In genomic region chr7:89499516-89500307, GRCm38 (mm10) we compare ENCODE assay signal across 7 mouse cellular contexts. TPM values are rescaled to one million over a fixed set of nuclear protein-coding genes. Genes with fewer than 3 reads are reported as not detected.
DNase-seq lines count a peak whose midpoint lies in the region; ATAC-seq and TF ChIP-seq lines count a peak whose summit lies in the region.

No protein-coding gene starts in this region.

- peak; percentile 90 for ATAC-seq in hindbrain, embryonic 16.5 days

- TF ChIP-seq CTCF in left cerebral cortex, adult 2 months (IDR thresholded peaks at IDR 0.05) = peak; percentile 86

- peak; percentile 68 to 93 for DNase-seq in adrenal gland, adult (ENCODE audit: inconsistent age in 2 of 2, low spot score in 1 of 2)
- DNase-seq in cerebellum, postnatal 14 days = peak; percentile 81 to 84
- DNase-seq in frontal cortex, postnatal 36 days (ENCODE audit: low spot score in 2 of 2) = peak; percentile 66 to 88
- peak; percentile 61 to 64 for DNase-seq in left cerebral cortex, adult 2 months (ENCODE audit: extremely low spot score in 1 of 2, low spot score in 2 of 2)
- DNase-seq in lung, postnatal 36 days = peak; percentile 71
- peak; percentile 80 to 81 for DNase-seq in right cerebral cortex, adult 2 months (ENCODE audit: low spot score in 2 of 2)

- H3K36me3 ChIP-seq in hindbrain, embryonic 16.5 days (ENCODE audit: control insufficient read depth, insufficient read depth, low read length) = no peaks in the 10 kb centered on the region

- H3K4me1 ChIP-seq in hindbrain, embryonic 16.5 days (ENCODE audit: control insufficient read depth, insufficient read depth, low read depth, low read length) = peaks cover 13% of the 10 kb centered on the region

- WGBS in hindbrain, embryonic 16.5 days = 22% methylated on average over 17 of the region's 17 CpGs

- 0 out of 2 replicates have a peak overlapping the region, but pooled peaks have one; percentile 10 for H3K4me3 ChIP-seq in hindbrain, embryonic 16.5 days (ENCODE audit: low read length)
- H3K4me3 ChIP-seq in left cerebral cortex, adult 2 months = peak overlapping the region; percentile 40

- H3K4me2 ChIP-seq in hindbrain, embryonic 16.5 days (ENCODE audit: low read length) = peak overlapping the region; percentile 47

- no peaks in the 10 kb centered on the region for H3K9me3 ChIP-seq in hindbrain, embryonic 16.5 days (ENCODE audit: control insufficient read depth, low read length)

- H3K27me3 ChIP-seq in hindbrain, embryonic 16.5 days (replicated peaks; ENCODE audit: control insufficient read depth, insufficient read depth, low read length) = no peaks in the 10 kb centered on the region

- H3K9ac ChIP-seq in hindbrain, embryonic 16.5 days (ENCODE audit: low read depth, low read length) = no peak overlapping the region

- H3K27ac ChIP-seq in hindbrain, embryonic 16.5 days (ENCODE audit: low read depth, low read length) = peak overlapping the region; percentile 48; the same call in 1 of the 2 replicates
- H3K27ac ChIP-seq in left cerebral cortex, adult 2 months = peak overlapping the region; percentile 56; the same call in 1 of the 2 replicates

- intact Hi-C loops in left cerebral cortex, adult 2 months (cut with DNase I) = loop anchor here (1.0 to 5.0 kb wide), 5 partner anchors 63 to 408 kb away; no protein-coding TSS in a partner anchor

RNA-seq across cellular contexts. Expression of gene Prss23, which starts 27.3 kb away (rescaled TPM):
- 17.3 and 17.7 TPM in 2 replicates for polyA plus RNA-seq in hindbrain, embryonic 16.5 days (2015; fragmentation: Nextera tagmentation; extraction: Ambion mirVana)
- total RNA-seq in left cerebral cortex, adult 2 months (2021) = 10 to 100 TPM; 17.4 to 20.6 TPM

Comparison
In these comparisons a context has a peak if more than half of its experiments do, and no peak if none do; other contexts are left out.
1. Peak in every context shown above with its lines: DNase-seq, ATAC-seq, H3K4me3 ChIP-seq and H3K27ac ChIP-seq.